Mouse (Mus musculus): ENCODE measurements around the gene Ifngr1.
A peak's percentile ranks its signal among the peaks of the same experiment; 100 is the strongest.

Gene Ifngr1

GRCm38 (mm10) chr10:19591641-19592441 is at the start of gene Ifngr1:
Gene Ifngr1, plus strand, starts transcription at chr10:19591949.
- peak; percentile 98 for DNase-seq (ENCODE audit: low read depth, low spot score)

GRCm38 (mm10) chr10:19546825-19547224 is 44.9 kb upstream of the Ifngr1 start:
- no peak for DNase-seq (ENCODE audit: low read depth, low spot score)

DNA sequence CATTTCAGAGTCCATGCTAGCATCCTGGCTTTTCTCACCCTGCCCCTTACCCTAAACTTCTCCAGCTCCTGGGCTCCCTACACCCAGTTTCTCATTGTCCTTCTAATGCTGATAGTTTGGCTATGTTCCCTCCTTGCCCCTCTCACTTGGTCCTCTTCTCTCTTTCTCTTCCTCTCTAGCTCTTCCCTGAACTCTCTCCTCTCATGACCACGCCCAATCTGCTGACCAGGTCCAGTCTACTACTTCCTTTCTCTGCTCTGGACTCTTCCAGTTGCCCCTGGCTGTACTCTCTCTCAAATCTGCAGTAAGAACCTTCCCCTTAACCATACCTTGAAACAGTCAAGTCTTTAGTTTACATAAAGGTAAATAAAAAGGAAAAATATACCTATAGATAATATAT is 43.7 kb upstream of the Ifngr1 start:
- peak; percentile 15 for DNase-seq (ENCODE audit: low read depth, low spot score)

- no peak for DNase-seq (ENCODE audit: low read depth, low spot score)
Measured at GRCm38 (mm10) chr10:19548491-19548890, 43.3 kb upstream of the Ifngr1 start.

DNA sequence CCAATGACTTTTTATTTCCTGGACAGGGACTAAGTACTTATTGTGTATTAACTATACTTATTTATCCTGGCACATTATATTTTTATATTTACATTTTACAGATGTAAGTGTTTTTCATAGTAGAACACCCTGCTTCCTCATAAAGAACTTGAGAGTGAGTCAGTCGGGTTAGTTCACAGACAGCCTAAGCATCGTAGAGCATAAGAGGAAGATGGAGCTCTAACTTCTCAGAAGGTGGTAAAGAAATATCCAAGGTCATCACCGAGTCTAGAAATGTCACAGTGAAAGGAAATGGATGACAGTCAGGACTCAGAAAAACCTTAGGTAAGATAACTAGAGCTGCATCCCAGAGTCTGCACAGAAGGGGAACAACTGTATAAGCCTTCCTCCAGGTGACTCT is 40.2 kb upstream of the Ifngr1 start:
- DNase-seq (ENCODE audit: low read depth, low spot score), result no peak

DNA sequence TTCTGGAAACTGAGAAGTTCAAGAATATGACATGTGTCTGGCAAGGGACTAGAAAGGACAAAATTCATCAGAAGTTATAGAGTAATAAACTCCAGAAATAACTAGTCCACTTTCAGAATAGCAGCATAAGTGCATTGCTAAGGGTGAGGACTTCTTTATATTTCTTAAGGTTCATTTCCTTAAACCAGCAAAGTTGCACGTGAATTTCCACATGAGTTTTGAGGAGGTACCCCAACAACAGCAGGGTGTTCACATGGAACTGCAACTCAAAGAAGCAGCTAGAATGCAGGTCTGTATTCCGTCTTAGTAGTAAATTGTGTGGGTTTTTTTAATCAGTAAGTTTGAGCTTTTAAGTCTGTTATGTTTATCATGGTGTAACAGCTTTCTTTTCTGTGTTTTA is 37.9 kb upstream of the Ifngr1 start:
- no peak for DNase-seq (ENCODE audit: low read depth, low spot score)

- DNase-seq (ENCODE audit: low read depth, low spot score), result no peak
Measured at GRCm38 (mm10) chr10:19557696-19558095, 34.1 kb upstream of the Ifngr1 start.

DNA sequence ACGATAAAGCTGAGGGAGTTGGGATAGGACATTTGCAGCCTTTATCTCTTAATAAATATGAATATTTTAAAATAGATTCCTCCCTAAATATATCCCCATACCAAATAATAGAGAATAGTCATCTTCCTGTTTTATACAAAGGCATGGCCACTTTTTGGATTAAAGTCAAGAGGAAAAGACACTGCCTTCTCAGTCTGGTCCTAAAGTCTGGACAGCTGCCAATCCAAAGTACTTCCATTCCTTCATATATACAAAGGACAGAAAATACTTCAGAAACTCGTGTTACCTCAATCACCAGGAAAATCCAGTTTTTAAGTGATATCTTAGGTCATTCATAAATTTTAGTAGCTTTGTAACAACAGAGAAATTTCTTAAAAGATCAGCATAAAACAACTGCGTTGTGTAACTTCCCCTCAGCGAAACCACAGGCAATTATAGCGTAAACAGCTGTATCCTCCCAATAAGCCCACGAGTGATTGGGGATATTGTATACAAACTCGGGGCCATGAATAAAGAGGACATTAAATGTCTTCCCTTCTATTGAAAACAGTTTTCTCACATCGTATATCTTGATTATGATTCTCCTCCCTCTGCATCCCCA is 32.1 kb upstream of the Ifngr1 start:
- DNase-seq (ENCODE audit: low read depth, low spot score), result no peak

GRCm38 (mm10) chr10:19562598-19562997 is 29.2 kb upstream of the Ifngr1 start:
- DNase-seq (ENCODE audit: low read depth, low spot score), result no peak

DNA sequence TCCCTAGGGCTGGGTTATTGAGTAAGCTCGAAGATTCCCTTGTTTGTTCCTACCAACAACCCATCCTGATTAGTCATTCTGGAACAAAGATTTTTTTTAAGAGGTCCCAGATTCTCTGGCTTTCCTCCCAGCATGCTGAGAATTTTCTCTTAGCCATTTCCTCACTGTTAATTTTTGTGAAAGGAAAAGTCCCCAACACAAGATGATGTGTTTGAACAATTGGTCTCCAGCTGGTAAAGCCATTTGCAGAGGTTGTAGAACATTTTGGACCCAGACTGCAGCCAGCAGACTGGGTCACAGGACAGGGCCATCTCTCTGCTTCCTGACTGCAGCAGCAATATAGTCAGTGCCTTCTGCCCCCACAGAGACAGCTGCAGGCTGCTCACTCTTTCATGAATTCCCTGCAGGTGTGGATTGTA is 28.3 kb upstream of the Ifngr1 start:
- peak; percentile 28 for DNase-seq (ENCODE audit: low read depth, low spot score)

DNA sequence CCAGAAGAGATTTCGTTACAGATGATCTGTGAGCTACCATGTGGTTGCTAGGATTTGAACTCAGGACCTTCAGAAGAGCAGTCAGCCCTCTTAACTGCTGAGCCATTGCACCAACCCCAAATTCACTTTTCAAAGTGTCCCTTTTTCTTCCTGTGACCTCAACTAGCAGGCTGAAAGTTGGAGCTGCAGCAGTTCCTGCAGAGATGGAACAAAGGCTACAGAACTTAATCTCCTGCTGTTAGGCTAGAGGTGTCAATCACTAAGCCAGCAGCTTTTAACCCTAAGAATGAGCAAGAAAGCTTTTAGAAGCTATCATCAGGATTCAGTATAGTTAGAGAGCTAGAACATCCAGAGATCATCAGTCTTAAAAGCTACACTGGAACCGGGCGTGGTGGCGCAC is 24.3 kb upstream of the Ifngr1 start:
- no peak for DNase-seq (ENCODE audit: low read depth, low spot score)

DNA sequence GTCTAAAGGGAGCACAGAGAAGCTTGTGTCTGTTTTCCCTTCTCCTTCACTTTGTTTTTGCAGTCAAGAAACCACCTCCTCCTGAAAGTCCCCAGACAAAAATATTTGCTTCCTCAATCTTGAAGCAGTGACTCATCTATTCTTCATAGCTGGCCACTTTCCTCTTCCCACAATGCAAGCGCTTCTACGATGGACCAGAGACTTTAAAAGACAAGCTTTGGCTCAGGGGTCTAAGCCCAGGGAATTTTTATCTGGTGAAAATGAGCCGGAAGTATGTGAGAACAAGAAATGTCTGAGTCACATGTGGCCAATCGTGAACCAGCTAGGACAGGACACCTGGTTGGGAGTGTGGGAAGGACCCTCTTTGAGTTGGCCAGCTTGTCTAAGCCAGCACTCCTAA is 21.5 kb upstream of the Ifngr1 start:
- no peak for DNase-seq (ENCODE audit: low read depth, low spot score)

DNA sequence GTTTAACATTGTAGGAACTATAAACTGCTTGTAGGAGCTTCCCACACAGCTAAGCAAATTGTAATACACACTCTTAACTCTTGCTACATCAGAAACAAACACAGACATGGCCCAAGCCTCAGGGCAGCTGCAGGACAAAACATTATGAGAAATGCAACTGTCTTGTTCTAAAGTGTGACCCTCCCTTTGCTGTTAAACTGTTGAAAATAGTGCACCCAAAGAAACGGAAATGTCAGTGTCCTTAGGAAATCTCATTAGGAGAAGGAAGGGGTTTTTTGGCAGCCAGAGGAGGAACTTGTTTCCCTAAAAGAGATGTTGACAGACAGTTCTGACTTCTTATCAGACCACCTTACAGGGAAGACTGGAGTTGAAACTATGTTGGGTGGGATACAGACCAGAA is 21.0 kb upstream of the Ifngr1 start:
- DNase-seq (ENCODE audit: low read depth, low spot score), result no peak

DNA sequence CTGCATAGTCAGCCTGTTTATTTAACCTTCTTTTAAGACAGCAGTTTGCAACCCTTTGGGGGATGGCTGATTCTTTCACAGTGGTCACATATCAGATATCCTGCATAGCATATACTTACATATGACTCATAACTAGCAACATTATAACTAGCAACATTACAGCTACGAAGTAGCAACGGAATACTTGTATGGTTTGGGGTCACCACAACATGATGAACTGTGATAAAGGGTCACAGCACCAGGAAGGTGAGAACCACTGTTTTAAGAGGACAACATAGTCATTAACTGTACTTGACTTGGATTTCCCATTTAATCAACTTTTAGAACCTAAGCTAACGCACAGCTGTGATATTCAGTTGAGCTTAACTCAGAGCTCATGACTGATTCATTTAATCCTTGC is 14.2 kb upstream of the Ifngr1 start:
- no peak for DNase-seq (ENCODE audit: low read depth, low spot score)

GRCm38 (mm10) chr10:19578001-19578400 is 13.7 kb upstream of the Ifngr1 start:
- no peak for DNase-seq (ENCODE audit: low read depth, low spot score)

DNA sequence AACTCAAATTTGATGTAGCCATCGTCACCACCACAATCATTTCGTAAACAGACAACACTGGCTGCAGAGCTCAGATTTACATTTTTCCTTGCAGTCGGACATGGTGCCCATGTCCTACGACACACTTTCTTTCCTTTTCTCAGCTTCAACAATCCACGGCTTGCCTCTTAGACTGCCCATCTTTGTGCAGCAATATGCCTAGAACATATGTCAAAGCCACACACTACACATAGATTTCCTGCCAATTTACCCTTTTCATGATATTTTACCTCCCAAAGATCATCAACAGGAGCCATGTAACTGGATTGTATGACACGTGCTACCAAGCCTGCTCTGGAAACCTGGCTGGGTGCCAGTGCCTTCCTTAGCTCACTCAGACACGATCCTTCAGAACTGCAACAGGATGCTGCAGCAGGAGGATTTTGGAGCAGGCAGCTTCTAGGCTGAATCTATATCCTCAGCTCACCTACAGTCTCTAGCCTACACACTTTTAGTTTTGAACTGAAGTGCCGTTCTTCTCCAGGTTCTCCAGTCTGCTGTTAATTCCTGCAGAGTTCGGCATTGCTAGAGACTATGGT is 13.3 kb upstream of the Ifngr1 start:
- peak; percentile 73 for DNase-seq (ENCODE audit: low read depth, low spot score)

GRCm38 (mm10) chr10:19580660-19581059 is 11.1 kb upstream of the Ifngr1 start:
- DNase-seq (ENCODE audit: low read depth, low spot score), result no peak

DNA sequence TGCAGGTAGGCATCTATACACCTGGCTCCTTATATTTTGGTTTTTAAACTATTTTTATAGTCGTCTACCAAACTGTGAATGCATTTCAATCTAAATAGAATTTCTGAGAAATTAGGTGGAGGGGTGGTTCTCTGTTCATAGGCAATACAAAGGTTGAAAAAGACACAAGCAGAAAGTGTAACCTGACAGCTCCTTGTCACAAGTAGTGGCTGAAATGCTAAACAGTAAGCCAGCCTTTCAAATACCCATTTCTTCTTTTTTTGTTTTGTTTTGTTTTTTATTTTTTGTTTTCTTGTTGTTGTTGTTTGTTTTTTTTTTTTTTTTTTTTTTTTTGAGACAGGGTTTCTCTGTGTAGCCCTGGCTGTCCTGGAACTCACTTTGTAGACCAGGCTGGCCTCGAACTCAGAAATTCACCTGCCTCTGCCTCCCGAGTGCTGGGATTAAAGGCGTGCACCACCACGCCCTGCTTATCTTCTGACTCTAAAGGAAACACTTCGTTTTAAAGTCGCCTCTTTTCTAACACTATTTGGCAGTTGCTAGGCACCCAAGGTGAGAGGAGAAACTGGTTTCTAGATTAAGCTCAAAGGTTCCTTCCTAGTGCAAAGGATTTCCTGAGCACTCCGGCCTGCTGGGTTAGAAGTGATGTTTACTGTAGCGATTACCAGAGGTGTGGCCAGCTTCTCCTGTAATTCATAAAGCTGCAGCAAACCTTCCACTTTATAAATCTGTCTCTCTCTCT is 9.7 kb upstream of the Ifngr1 start:
- DNase-seq (ENCODE audit: low read depth, low spot score), result no peak

DNA sequence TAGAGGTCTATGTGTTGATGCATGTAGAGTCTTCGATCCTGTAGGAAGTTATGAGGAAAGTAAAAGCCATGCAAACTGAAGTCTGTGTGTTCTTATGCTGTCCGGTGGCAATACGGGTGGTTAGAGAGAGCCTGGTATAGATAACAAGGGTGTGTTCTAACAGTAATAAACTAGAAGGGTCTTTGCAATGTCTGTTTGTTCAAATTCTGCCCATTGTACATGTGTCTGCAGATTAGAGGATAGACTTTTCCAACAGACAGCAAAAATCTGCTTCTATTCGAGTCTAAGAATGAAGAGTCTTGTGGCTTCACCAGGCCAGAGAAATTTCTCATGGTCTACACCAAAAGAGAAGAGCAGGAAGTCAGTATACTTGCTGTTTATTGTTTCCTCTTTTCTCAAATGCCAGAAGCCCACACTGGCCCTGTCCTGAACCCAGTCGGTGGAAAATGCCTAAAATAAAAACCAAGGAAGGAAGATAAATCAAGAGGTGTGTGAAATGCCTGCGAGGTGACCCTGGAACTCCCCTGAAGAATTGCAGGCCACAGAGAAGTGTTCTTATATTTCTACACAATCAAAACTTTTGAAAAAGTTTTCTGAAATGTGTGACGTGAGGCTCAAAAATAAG is 8.8 kb upstream of the Ifngr1 start:
- DNase-seq (ENCODE audit: low read depth, low spot score), result no peak

GRCm38 (mm10) chr10:19584064-19584463 is 7.7 kb upstream of the Ifngr1 start:
- DNase-seq (ENCODE audit: low read depth, low spot score), result peak; percentile 63

- no peak for DNase-seq (ENCODE audit: low read depth, low spot score)
Measured at GRCm38 (mm10) chr10:19584846-19585245, 6.9 kb upstream of the Ifngr1 start.

DNA sequence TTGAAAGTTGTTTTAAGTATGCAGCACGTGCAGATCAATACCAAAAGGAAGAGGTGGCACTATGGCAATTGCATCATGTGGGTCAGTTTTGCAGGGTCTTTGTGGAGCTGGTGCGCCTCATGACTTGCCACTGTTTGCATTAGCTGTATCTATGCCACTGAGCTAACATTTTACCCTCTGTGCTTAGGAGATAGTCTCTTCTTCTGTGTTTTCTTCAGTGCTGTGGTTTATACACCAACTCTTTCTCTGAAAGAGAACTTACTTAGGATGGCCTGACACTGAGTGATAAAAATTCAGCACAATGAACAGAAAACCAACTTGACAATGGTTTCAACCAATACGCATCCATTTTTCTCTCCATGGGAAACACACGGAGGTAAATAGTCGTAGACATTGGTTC is 5.9 kb upstream of the Ifngr1 start:
- no peak for DNase-seq (ENCODE audit: low read depth, low spot score)

All from brain, adult 2 months (tissue).